Mouse (Mus musculus): ENCODE measurements around the gene Hddc2.

- TF ChIP-seq POLR2A (IDR thresholded peaks at IDR 0.05; ENCODE audit: borderline replicate concordance, extremely low read depth, low read depth, low read length) (no peak), CTCF (IDR thresholded peaks at IDR 0.05; ENCODE audit: insufficient read depth, low read length) (no peak)
Measured at GRCm38 (mm10) chr10:31307024-31307598, 6.1 kb upstream of the Hddc2 start.

All from lung, adult 2 months (tissue).